Mouse (Mus musculus) heart, embryonic 15.5 days (tissue): ENCODE measurements around the gene Atg16l1. TPM values are rescaled to one million over a fixed set of nuclear protein-coding genes. Genes with fewer than 3 reads are reported as not detected.
"Not testable (repeated sequence)": the region's sequence is repeated elsewhere in the genome, so short reads cannot be mapped to it uniquely, and the experiment has no call there.

Source experiments
- ATAC-seq: fragments of 200-750 bp; cut with Nextera tagmentation; replicated peaks from 2 replicates; pipeline ENCODE4 v1.8.0; 2017; ENCODE audit warnings: low read depth, moderate TSS enrichment; ENCODE audit not compliant: insufficient number of reproducible peaks, insufficient read depth, low FRiP score
- H3K27ac ChIP-seq: fragments of 300-500 bp; sonication (generic); 2 replicates; pipeline ENCODE4 v1.5.1; 2015; ENCODE audit warnings: mild to moderate bottlenecking, inconsistent platforms
- H3K27me3 ChIP-seq: fragments of 300-500 bp; sonication (generic); 2 replicates; pipeline ENCODE4 v1.6.1; 2015; ENCODE audit warnings: inconsistent platforms
- H3K36me3 ChIP-seq: fragments of 300-500 bp; sonication (generic); 2 replicates; pipeline ENCODE4 v1.6.1; 2015; ENCODE audit warnings: mild to moderate bottlenecking, inconsistent platforms
- H3K4me1 ChIP-seq: fragments of 300-500 bp; sonication (generic); replicated peaks from 2 replicates; pipeline ENCODE4 v1.6.1; 2015; ENCODE audit warnings: inconsistent platforms
- H3K4me2 ChIP-seq: fragments of 300-500 bp; sonication (generic); 2 replicates; pipeline ENCODE4 v1.6.1; 2015; ENCODE audit warnings: inconsistent platforms, mild to moderate bottlenecking, moderate library complexity
- H3K4me3 ChIP-seq: fragments of 300-500 bp; sonication (generic); 2 replicates; pipeline ENCODE4 v1.5.1; 2015; ENCODE audit warnings: mild to moderate bottlenecking, inconsistent platforms
- H3K9ac ChIP-seq: fragments of 300-500 bp; sonication (generic); 2 replicates; pipeline ENCODE4 v1.6.1; 2015; ENCODE audit warnings: mild to moderate bottlenecking, inconsistent platforms
- H3K9me3 ChIP-seq: fragments of 300-500 bp; sonication (generic); replicated peaks from 2 replicates; pipeline ENCODE4 v1.6.1; 2016; ENCODE audit warnings: inconsistent platforms
- WGBS: fragments of 180-500 bp; shearing (Covaris S2); methylation state at CpG from one replicate; pipeline ENCODE4 v1.1.7; 2015; ENCODE audit warnings: mixed read lengths; 5-methylcytosine and 5-hydroxymethylcytosine counted together
- polyA plus RNA-seq: library from polyadenylated mRNA; unstranded; fragments of >200 nt; fragmentation: Nextera tagmentation; extraction: Ambion mirVana; gene quantifications from 2 replicates; pipeline ENCODE4 v1.2.1, GENCODE M21; 2015

Atg16l1 gene
- polyA plus RNA-seq, 1 experiment from 2014 or later: 22.6 TPM

DNA sequence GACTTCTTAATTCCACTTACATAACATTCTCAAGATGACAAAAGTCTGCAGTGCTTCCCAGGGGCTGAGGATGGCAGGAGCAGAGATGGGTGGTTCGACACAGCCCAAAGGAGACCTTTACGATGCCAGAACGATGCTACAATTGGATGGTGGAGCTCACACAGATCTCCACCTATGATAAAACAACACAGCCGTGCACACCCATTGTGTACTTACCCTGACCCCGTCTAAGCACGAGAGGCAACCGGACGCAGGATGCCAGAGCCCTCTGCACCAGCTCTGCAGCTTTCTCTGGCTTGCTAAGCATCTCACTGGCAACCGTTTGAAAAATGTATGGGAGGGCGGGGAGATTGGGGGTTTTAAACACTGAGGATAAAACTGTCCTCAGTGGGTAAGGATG, 56.4 kb downstream of the Atg16l1 start:
- 74% methylated on average over 10 of the region's 10 CpGs for WGBS
- Histone ChIP-seq H3K27me3 (no peaks in the 10 kb centered on the region), H3K4me1 (0 out of 2 replicates have a peak, but pooled peaks cover 3% of the 10 kb centered on the region), H3K27ac (no peak overlapping the region), H3K4me3 (no peak overlapping the region), H3K36me3 (no peaks in the 10 kb centered on the region), H3K9ac (no peak overlapping the region), H3K9me3 (no peaks in the 10 kb centered on the region), H3K4me2 (no peak overlapping the region)
- no peak for ATAC-seq

DNA sequence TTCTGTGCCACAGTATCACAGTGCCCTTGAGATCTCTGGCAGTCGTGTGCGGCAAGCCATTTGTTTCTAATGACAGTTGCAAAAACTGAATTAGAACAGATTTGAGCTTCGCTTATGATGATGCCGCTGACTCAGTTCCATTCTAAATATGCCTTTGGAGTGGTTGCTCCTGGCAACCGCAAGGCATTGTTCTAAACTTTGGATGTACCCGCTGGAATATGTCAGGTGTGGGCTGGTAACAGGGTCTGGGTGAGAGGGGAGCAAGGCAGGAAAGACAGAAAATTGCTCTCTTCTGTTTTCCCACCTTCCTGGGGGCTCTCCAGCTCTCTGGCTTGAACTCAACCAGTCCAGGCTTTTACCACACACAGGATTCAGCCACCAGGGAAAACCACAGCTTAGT, 57.5 kb downstream of the Atg16l1 start:
- H3K27me3 ChIP-seq: no peaks in the 10 kb centered on the region
- no peak overlapping the region for H3K9ac ChIP-seq
- no peak overlapping the region for H3K4me3 ChIP-seq
- no peak overlapping the region for H3K4me2 ChIP-seq
- H3K4me1 ChIP-seq: 0 out of 2 replicates have a peak, but pooled peaks cover 3% of the 10 kb centered on the region
- no peaks in the 10 kb centered on the region for H3K9me3 ChIP-seq
- H3K36me3 ChIP-seq: no peaks in the 10 kb centered on the region
- 70% methylated on average over 6 of the region's 6 CpGs for WGBS
- ATAC-seq: no peak
- no peak overlapping the region for H3K27ac ChIP-seq

DNA sequence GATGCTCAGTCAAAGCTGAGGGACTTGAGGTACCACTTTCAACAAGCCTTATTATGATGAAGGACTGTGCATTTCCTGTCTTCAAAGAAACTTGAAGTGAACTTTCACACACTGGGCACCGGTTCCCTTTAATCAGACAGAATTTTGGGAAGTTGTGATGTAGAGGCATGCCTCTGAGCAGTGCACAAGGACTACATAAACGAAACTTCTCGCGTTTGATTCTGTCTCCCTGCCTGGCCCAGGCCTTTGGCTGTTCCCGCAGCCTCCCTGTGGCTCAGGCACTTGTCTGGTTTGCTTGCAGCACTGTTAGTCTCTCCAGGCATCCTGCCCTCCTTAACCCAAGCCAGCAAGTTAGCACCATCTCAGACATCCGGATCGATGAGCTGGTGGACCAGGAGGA, 58.0 kb downstream of the Atg16l1 start:
- Histone ChIP-seq H3K9me3 (no peaks in the 10 kb centered on the region), H3K27ac (no peak overlapping the region)
- 69% methylated on average over 7 of the region's 7 CpGs for WGBS

DNA sequence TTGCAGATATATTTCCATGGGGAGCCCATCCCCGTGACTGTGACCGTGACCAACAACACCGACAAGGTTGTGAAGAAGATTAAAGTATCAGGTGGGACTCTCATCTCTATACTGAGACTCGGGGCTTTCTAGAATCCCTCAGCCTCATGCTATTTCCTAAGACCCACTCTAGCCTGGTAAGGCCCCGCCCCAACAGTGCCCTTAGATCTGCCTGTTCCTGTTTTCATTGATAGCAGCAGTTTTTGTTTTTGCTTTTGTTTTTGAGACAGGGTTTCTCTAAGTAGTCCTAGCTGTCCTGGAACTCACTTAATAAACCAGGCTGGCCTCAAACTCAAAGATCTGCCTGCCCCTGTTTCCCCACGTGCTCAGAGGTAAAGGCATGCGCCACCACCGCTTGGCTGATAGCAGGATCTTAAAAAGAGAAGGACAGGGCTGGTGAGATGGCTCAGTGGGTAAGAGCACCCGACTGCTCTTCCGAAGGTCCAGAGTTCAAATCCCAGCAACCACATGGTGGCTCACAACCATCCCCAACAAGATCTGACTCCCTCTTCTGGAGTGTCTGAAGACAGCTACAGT, 68.8 kb downstream of the Atg16l1 start:
- ATAC-seq: no peak
- 88% methylated on average over 10 of the region's 10 CpGs for WGBS

More for the DNA sequence above, 58.0 kb downstream of the Atg16l1 start:
- Histone ChIP-seq H3K27me3 (no peaks in the 10 kb centered on the region), H3K4me2 (no peak overlapping the region), H3K9ac (no peak overlapping the region), H3K4me3 (no peak overlapping the region), H3K4me1 (0 out of 2 replicates have a peak, but pooled peaks cover 3% of the 10 kb centered on the region), H3K36me3 (no peaks in the 10 kb centered on the region)
- no peak for ATAC-seq

DNA sequence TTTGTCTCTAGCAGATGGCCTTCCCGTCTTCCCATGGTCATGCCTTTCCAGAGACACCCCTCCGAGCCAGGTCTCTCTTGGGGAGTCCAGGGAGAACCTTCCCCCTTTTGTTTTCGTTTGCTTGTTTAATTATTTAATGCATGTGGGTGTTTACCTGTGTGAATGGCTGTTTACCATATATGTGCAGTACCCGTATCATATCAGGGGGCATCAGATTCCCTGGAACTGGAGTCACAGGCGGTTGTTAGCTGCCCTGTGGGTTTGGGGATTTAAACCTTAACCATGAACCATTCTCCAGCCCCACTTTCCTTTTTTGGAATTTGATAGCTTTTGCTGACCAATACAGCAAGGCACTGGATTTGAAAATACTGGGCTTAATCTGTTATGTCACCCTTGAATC, 69.6 kb downstream of the Atg16l1 start:
- 84% methylated on average over 5 of the region's 5 CpGs for WGBS
- Histone ChIP-seq H3K9ac (no peak overlapping the region), H3K4me1 (peaks cover 8% of the 10 kb centered on the region; the same call in 1 of the 2 replicates), H3K4me2 (no peak overlapping the region), H3K9me3 (no peaks in the 10 kb centered on the region), H3K27ac (no peak overlapping the region), H3K27me3 (no peaks in the 10 kb centered on the region), H3K4me3 (no peak overlapping the region), H3K36me3 (no peaks in the 10 kb centered on the region)
- ATAC-seq: no peak

More for the DNA sequence above, 68.8 kb downstream of the Atg16l1 start:
- no peak overlapping the region for H3K4me3 ChIP-seq
- H3K4me2 ChIP-seq: no peak overlapping the region
- H3K9me3 ChIP-seq: no peaks in the 10 kb centered on the region
- no peak overlapping the region for H3K27ac ChIP-seq
- no peak overlapping the region for H3K9ac ChIP-seq
- peaks cover 8% of the 10 kb centered on the region; the same call in 1 of the 2 replicates for H3K4me1 ChIP-seq
- no peaks in the 10 kb centered on the region for H3K27me3 ChIP-seq
- no peaks in the 10 kb centered on the region for H3K36me3 ChIP-seq

DNA sequence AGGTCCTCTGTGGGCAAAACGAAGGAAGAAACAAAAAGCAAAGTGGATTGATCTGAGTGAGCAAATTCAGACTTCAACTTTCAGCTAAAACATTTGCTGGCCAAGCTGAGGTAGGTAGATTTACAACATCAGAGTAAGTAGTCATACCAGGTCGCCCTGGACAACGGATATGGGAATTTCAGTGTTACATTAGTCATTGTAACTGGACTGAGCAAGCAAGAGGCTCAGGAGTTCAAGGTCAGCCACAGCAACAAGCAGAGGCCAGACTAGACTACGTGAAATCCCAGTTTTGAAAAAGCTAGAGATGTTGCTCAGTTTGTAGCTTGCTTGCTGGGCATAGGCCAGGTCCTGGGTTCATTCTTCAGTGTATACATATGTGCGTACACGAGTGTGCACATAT, 70.3 kb downstream of the Atg16l1 start:
- no peaks in the 10 kb centered on the region for H3K36me3 ChIP-seq
- no peak overlapping the region for H3K4me3 ChIP-seq
- no peak overlapping the region for H3K9ac ChIP-seq
- no peaks in the 10 kb centered on the region for H3K27me3 ChIP-seq
- ATAC-seq: no peak
- no peak overlapping the region for H3K4me2 ChIP-seq
- 86% methylated on average over 6 of the region's 6 CpGs for WGBS
- no peaks in the 10 kb centered on the region for H3K9me3 ChIP-seq
- H3K4me1 ChIP-seq: peaks cover 8% of the 10 kb centered on the region; the same call in 1 of the 2 replicates
- H3K27ac ChIP-seq: no peak overlapping the region

DNA sequence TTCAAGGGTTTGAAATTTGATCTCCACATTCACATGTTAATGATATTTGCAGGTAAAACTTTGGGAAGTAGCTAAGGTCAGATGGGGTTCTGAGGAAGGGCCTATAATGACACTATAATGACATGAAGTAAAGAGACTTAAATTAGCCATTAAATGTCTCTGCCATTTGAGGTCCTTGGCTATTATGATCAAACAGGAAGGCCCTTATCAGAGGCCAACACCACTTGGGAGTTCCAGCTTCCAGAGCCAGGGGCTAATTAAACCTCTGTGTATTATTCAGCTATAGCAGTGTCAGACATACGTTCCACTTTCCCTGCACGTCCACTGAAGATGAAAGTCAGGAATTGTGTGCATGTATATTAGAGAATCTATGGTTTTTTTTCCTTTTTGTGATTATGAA, 70.8 kb downstream of the Atg16l1 start:
- Histone ChIP-seq H3K27ac (no peak overlapping the region), H3K4me2 (no peak overlapping the region), H3K27me3 (no peaks in the 10 kb centered on the region), H3K4me3 (no peak overlapping the region), H3K9me3 (no peaks in the 10 kb centered on the region), H3K4me1 (peaks cover 8% of the 10 kb centered on the region; the same call in 1 of the 2 replicates), H3K9ac (no peak overlapping the region), H3K36me3 (no peaks in the 10 kb centered on the region)
- no peak for ATAC-seq
- WGBS: 60% methylated on average over 2 of the region's 2 CpGs

DNA sequence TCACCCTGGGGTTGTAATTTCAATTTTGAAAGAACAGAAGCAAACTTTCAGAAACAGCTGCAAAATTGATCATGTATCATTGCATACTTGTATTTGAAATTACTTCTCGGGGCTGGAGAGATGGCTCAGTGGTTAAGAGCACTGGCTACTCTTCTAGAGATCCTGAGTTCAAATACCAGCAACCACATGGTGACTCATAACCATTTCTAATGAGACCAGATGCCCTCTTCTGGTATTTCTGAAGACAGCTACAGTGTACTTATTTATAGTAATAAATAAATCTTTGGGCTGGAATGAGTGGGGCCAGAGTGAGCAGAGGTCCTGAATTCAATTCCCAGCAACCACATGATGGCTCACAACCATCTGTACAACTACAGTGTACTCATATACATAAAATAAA, 71.8 kb downstream of the Atg16l1 start:
- H3K4me1 ChIP-seq, H3K27me3 ChIP-seq, H3K9me3 ChIP-seq, H3K27ac ChIP-seq, ATAC-seq, H3K9ac ChIP-seq, H3K4me3 ChIP-seq, H3K4me2 ChIP-seq, H3K36me3 ChIP-seq: not testable (repeated sequence)
- WGBS: 84% methylated on average over 1 of the region's 1 CpGs

DNA sequence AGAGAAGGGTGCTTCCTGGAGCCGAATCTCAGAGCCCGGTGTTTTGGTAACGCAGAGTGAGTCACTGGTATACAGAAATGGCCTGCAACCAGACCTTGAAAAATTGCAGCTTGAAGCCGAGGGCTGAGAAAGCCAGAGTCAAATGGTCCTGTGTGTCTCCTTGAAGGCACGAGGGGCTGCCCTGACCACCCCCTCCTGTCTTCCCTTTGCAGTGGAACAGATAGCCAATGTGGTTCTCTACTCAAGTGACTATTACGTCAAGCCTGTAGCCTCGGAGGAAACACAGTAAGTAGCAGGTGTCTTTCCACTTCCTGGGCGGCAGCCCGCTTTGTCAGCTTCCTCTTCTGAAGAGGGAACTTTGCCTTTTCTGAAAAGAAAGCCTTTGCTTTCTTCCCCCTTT, 72.5 kb downstream of the Atg16l1 start:
- Histone ChIP-seq H3K9me3 (no peaks in the 10 kb centered on the region), H3K9ac (no peak overlapping the region), H3K4me1 (peaks cover 8% of the 10 kb centered on the region; the same call in 1 of the 2 replicates), H3K36me3 (no peaks in the 10 kb centered on the region), H3K4me3 (no peak overlapping the region), H3K27me3 (no peaks in the 10 kb centered on the region), H3K27ac (no peak overlapping the region), H3K4me2 (no peak overlapping the region)
- no peak for ATAC-seq
- 56% methylated on average over 9 of the region's 9 CpGs for WGBS

DNA sequence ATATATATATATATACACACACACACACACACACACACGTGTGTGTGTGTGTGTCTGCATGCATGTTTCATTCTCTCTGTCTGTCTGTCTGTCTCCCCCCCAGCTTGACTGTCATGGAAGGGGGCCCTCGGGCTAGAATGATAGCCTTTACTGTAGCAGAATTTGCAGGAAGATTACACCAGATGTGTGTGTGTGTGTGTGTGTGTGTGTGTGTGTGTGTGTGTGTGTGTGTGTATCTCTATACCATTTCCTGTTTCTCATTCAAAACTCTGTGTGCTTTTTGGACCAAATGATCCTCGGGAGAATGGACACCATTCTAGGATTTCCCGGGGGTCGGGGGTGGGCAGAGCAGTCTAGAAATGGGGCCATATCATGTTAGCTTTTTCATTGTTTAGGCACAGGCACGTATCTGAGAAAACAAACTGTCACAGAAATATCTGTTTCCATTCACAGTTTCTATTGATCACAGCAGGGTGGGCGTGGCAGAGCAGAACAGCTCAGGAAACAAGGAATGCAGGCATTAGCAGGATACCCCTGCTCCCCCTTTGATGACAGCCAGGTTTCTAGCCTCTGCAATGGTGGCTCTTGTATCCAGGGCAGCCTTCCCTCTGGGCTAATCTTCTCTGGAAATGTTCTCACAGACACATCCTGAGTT, 73.4 kb downstream of the Atg16l1 start:
- WGBS: 47% methylated on average over 7 of the region's 7 CpGs
- Histone ChIP-seq H3K4me1 (peaks cover 8% of the 10 kb centered on the region; the same call in 1 of the 2 replicates), H3K27ac (peak overlapping the region; percentile 42), H3K4me3 (no peak overlapping the region), H3K9ac (no peak overlapping the region), H3K36me3 (no peaks in the 10 kb centered on the region), H3K9me3 (no peaks in the 10 kb centered on the region), H3K4me2 (no peak overlapping the region), H3K27me3 (no peaks in the 10 kb centered on the region)
- ATAC-seq: no peak

DNA sequence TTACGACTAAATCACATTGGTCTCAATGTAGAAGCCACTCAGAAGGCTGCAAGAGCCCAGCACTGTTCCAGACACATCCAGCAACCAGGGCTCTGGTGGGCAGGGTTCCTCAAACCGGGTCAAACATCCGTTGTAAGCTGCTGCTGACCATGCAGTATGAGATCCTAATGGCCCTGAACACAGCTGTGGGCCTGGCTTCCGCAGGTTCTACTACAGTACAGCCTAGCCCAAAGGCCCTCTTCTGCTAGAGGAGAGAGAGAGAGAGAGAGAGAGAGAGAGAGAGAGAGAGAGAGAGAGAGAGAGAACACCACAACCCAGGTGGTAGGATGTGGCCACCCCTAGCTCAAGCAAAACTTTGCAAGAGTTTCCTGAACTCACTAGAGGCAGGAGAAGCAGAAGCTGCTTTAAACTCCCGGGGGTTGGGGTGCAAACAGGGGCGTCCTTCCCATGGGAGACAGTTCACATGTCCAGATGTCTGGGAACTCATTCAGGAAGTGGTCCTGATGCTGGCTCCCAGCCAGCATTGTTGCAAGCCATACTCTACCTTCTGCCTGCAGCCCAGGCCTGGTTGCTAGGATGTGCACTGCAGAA, 74.0 kb downstream of the Atg16l1 start:
- no peaks in the 10 kb centered on the region for H3K27me3 ChIP-seq
- H3K36me3 ChIP-seq: no peaks in the 10 kb centered on the region
- H3K9ac ChIP-seq: no peak overlapping the region
- no peaks in the 10 kb centered on the region for H3K9me3 ChIP-seq
- peaks cover 8% of the 10 kb centered on the region; the same call in 1 of the 2 replicates for H3K4me1 ChIP-seq
- H3K4me3 ChIP-seq: no peak overlapping the region
- ATAC-seq: no peak
- WGBS: 38% methylated on average over 6 of the region's 6 CpGs
- H3K4me2 ChIP-seq: no peak overlapping the region
- H3K27ac ChIP-seq: peak overlapping the region; percentile 42
